Mouse (Mus musculus) kidney, postnatal 36 days (tissue): ENCODE results near the gene Kcnip1.

Experiments
- DNase-seq, 2 experiments: peaks; one replicate each; pipeline ENCODE4 v3.0.0; 2021 to 2022; ENCODE audit warnings: mixed read lengths in 2 of 2

Gene Kcnip1

GRCm38 (mm10) chr11:33937641-33938040, 55.3 kb downstream of the Kcnip1 start:
- no peak for DNase-seq

- no peak for DNase-seq
Measured at GRCm38 (mm10) chr11:33934286-33934685, 58.7 kb downstream of the Kcnip1 start.

DNA sequence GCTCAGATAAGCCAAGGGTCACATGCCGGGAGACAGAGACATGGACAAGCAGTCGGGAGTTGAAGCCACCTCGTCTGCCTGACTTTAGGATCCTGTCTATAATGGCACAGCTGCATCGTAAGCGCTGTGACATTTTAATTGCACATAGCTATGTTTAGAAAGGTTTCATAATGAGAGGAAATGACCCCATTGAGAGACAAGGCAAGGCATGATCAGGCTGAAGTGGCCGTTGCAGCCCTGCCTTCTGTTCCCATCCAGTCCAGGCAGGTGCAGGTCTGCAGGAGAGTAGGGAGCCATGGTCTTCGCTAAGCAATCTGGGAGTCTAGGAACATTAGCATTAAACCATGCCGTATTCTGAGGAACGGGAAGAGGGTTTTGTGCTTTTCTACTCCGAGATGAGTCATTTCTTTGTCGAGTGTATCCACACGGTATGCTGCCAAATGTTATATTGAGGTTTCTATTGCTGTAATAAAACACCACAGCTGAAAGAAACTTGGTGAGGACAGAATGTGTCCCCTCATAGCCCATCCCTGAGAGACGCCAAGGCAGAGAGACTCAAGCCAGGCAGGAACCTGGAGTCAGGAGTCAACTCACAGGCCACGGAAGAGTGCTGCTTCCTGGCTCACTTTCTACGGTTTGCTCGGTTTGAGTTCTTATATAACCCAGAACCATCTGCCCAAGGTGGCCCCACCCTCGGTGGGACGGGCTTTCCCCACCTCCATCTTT, 60.4 kb downstream of the Kcnip1 start:
- peak in 1 of 2 experiments; percentile 22 for DNase-seq

- peak; percentile 26 to 59 for DNase-seq
Measured at GRCm38 (mm10) chr11:33931836-33932385, 61.0 kb downstream of the Kcnip1 start.

DNA sequence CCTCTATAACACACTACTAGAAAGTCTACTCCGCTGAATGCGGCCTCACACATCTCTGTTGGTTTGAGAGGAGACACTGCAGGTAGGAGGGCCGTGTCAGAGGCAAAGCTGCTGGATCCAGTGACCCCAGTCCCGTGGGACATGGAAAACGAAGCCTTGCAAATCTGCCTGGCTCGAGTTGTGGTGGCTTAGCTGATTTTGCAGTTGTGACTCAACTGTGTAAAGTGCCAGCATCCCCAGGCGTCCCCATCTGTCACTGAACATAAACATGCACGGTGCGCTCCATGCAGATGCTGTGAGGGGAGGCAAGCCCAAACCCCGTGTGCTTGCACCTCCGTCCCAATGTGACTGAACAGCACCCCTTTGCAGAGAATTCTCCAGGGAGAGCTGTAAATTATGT, 63.5 kb downstream of the Kcnip1 start:
- no peak for DNase-seq

DNA sequence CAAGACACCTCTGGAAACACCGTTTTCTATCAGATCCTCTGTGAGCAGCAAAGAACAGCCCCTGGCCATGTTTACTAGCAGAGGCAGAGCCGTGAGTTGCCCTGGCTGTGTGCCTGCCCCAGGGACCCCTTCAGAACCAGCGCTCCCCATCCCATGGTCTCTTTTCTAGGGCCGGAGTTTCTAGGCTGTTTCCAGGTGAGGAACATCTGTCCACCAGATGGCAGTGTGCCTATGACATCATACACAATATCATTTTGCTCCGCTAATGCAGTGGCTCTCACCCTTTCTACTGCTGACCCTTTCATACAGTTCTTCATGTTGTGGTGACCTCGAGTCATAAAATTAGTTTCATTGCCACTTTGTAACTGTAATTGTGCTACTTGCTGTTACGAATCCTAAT, 64.3 kb downstream of the Kcnip1 start:
- DNase-seq: peak; percentile 29 to 73

GRCm38 (mm10) chr11:33927836-33928235, 65.1 kb downstream of the Kcnip1 start:
- DNase-seq: no peak

DNA sequence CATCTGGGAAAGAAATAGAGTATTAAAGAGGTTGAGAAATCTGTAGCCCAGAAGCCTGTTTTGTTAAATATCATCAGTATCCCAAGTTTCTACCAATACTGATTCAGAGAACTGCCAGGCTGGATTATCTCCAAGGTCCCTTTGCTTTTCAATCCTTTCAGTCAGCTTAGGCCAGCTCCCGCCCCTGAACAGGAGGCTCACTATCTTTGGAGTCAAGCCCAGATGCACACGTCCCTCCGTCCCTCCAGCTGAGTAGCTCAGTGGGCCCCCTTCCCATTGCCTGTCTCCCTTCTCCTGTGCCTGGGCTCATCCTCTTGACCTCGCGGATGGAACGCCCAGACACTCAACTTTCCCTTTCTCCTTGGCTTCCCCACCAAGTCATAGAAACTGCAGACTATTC, 65.6 kb downstream of the Kcnip1 start:
- no peak for DNase-seq

- peak; percentile 22 to 51 for DNase-seq
Measured at GRCm38 (mm10) chr11:33926551-33926950, 66.4 kb downstream of the Kcnip1 start.

DNA sequence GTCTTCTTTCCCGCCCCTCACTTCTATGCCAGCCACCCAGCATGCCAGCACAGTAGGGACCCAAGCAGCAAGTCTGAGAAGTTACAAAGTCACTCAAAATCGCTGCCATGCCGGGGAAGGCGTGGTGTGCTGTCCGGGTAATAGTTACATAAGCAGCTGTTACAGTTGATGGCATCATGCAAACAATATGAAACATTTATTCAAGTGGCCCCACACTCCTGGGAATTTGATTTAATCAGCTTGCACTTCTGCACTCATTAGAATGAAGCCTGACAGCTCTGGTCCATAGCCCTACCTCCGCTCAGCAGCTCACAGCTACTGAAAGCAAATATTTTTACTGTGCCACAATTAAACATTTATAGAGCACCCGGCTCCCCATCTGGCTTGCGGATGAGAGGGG, 67.2 kb downstream of the Kcnip1 start:
- no peak for DNase-seq

GRCm38 (mm10) chr11:33923031-33923430, 69.9 kb downstream of the Kcnip1 start:
- no peak for DNase-seq

DNA sequence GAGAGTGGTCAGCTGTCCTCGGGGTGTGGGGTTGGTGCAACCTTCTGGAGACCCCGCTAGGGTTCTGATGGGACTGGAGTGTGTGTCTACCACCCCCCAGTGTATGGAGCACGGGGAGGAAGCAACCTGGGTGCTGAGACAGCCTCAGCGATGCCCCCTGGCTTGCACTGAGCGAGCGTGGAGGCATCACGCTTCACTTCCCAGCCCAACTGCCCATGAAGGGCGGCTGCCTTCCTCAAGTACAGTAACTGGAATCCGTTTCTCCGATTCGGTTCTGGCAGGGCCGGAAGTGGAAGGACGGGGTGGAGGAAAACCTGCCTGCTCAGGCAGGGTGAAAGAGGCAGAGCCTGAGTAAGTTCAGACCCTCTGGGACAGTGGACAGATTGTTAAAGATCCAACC, 71.5 kb downstream of the Kcnip1 start:
- DNase-seq: peak; percentile 16 to 46

- no peak for DNase-seq
Measured at GRCm38 (mm10) chr11:33919826-33920225, 73.1 kb downstream of the Kcnip1 start.

- DNase-seq: no peak
Measured at GRCm38 (mm10) chr11:33918424-33918823, 74.5 kb downstream of the Kcnip1 start.

- peak; percentile 41 to 83 for DNase-seq
Measured at GRCm38 (mm10) chr11:33917574-33917973, 75.4 kb downstream of the Kcnip1 start.

- DNase-seq: no peak
Measured at GRCm38 (mm10) chr11:33914216-33914615, 78.7 kb downstream of the Kcnip1 start.

DNA sequence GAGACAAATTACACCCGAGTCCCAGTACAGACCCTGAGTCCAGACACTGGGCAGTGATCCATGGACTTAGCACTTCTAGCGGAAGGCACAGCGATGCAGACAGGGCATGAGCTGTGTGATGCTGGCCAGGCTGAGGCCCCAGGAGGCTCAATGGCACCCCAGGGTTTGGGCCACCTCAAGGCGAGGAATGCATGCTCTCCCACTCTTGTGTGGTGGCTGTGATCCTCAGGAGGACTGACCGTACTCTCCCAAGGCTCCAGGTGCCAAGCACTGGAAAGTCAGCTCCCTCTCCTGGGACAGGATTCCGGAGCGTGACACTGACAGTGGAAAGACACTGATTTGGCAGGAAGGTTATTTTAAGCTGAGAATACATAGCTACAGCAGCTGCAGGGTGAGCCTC, 79.9 kb downstream of the Kcnip1 start:
- DNase-seq: no peak

- DNase-seq: no peak
Measured at GRCm38 (mm10) chr11:33912151-33912571, 80.8 kb downstream of the Kcnip1 start.

DNA sequence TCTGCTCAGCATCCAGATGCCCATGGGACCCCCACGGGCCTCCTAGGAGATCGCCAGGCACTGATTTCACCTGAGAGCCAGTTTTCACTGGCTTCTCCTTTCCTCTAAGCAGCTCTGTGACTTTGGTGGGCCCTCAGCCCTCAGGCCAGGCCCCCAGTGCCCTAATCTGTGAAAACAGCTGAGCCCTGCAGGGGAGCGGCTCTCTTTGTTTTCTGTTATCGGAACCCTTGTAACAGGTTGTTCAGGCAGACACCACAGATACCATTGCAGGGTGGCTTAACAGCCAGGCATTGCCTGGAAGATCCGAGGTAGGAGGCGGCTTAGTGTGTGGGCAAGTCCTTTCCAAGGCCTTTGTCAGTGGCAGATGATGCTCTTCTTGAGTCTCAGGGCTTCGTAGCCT, 82.0 kb downstream of the Kcnip1 start:
- no peak for DNase-seq

GRCm38 (mm10) chr11:33908360-33909175, 84.4 kb downstream of the Kcnip1 start:
- no peak for DNase-seq

DNA sequence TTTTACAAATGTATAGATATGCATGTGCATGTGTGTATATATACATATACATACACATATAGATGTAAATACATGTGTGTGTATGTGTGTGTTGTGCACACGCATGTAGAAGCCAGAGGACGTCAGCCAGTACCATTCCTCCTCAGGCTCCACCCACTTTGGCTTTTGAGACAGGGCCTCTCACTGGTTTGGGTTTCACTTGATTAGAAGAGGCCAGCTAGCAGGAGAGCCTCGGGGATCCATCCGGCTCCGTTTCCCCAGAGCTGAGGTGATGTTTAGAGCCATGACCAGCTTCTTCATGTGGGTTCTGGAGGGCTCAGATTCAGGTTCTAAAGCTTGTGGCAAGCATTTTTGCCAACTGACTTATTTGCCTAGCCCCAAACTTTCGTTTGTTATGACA, 89.5 kb downstream of the Kcnip1 start:
- DNase-seq: no peak

- DNase-seq: no peak
Measured at GRCm38 (mm10) chr11:33902377-33902776, 90.6 kb downstream of the Kcnip1 start.

DNA sequence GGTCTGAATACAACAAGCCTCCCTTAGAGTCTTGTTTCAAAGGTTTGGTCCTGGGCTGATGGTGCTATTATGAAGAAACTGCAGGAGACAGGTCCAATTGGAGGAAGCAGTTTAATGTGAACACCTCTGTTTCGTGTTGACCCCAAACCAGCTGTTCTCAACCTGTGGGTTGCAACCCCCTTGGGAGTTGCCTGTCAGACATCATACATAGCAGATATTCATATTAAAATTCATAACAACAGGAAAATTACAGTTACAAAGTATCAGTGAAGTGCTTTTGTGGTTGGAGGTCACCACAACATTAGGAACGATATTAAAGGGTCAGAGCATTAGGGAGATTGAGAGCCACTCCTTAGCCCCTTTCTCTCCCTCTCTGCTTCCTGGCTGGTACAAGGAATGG, 91.2 kb downstream of the Kcnip1 start:
- DNase-seq: no peak

DNA sequence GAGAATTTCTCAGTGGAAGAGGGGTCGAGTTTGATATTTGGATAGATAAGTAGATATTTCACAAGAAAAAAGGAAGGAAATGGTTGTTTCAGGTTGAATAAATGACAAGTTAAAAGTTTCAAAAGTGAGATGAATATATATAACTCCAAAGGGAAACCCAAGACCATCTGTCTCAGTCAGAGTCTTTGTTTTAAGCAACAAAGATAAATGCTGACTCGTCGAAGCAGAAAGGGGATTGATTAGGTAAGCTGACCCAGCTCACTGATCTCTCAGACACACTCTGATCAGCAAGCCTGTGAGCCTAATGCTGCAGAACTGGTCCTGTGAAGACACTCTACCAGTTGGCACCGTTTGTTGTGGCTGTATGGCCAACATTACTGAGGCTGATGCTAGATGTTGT, 101.9 kb downstream of the Kcnip1 start:
- DNase-seq: no peak
